Mouse (Mus musculus): ENCODE data around the gene Nrxn1.

Gene Nrxn1

DNA sequence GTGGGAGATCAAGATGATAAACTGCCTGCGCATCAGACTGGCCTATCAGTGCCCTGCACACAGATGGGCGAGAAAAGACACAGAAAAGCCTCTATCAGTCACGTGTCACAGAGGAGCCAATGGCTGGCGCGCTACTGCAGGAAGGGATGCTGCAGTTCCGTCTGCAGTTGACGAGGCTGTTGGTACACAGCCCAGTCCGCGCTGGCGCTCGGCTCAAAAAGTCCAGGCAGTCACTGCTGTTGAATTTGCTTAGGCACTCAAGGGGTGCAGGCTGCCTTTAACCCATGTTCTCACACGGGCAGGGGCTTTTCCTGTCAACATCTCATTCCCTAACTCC is 1004.6 kb downstream of the Nrxn1 start:
- DNase-seq (ENCODE audit: low spot score in 2 of 2) = peak; percentile 78 to 82

DNA sequence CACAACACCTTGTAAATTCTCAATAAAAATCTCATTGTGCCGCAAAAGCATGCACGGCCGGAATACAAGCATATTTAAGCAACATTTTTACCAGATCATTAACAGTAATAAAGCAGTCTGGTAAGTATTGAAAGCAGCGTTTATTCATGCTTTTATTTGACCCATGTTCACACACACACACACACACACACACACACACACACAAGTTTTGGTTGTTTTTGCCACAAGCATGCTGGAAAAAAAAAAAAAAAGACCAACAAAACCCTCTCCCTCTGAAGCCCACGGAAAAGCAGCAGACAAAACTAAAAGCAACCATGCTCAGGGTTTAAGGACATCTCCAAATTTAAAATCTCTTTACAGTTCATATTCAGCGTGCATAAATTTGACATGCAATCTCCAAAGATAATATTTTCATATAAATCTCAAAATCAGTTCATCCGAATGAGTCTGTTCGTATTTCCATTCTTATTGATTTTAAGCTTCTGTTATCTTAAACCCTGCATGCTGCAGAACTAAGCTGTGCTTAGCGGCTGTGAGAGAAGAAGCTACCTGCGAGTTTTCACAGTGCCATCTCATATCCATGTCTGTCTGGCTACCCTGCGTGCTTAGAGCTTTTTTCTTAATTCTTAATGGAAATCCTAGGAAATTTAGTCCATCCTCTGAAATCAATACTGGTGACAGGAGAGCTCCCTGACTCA is 1005.1 kb downstream of the Nrxn1 start:
- DNase-seq (ENCODE audit: low spot score in 2 of 2) = no peak

DNA sequence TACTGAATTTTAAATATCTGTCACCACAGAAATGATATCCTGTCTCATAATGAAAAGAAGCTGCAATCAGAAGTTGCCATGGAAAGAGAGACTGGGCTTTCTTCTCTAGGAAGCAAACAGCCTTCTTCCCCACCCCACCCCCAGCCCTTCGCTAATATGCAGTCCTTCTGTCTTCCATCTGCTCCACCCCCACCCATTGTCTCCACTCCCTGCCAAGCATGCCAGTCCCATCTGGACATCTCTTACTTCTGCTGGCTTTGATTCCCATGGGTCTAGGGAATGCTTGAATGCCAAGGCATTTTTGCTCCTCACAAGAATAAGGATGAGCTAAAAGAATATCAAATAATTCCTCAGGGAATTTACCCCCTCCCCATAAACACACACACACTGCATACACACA is 1006.0 kb downstream of the Nrxn1 start:
- peak in 1 of 2 experiments; percentile 42 for DNase-seq (ENCODE audit: low spot score in 2 of 2)

DNA sequence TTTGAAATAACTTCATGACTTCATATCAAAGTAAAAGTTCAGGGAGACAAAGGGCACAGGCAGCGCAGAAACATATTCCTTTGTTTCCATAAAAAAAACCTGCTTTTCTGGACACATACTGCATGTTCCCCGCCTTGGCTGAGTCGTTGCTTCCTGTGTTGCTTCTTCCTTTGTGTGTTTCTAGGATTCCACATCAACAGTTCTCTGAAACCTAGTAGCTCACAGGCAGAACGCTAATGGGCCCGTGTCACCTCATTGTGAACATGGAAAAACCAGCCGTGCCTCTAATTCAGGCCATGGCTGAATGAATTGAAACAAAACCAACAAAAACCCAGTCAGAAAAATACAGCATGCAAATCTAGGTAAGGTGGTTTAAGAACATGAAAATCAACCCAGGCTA is 1013.9 kb downstream of the Nrxn1 start:
- DNase-seq (ENCODE audit: low spot score in 2 of 2) = no peak

DNA sequence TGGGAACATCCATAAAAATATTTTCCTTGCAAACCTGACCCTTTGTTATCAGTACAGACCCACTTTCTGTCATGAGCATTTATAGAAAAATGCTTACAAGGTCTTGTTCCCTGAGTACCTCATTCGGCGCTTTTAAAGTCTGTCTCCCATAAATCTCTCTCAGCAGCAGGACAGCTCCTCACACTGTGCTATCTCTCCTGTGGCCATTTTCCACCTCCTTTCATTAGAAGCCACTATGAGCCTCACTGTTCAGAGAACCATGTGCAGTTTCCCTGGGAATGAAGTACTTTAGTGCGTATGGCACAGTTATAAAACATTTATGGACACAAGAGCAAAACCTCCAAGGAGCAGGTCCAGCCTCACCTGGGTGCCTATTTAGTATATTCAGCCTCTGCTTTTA is 1014.4 kb downstream of the Nrxn1 start:
- no peak for DNase-seq (ENCODE audit: low spot score in 2 of 2)

DNA sequence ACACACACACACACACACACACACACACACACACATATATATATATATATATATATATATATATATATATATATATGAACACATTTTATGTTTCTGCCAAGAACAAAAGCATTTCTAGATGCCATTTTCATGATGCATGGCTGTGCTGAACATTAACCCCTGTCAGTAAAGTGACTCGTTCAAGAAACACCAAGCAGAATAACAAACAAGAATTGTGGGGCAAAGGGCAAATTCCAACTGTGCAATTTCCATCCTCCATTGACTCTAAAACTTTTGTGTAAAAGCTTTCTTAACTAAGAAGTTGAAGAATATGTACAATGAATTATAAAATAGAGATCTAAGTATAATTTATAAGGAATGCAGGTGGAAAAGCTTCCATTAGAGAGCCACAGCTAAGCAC is 1030.0 kb downstream of the Nrxn1 start:
- no peak for DNase-seq (ENCODE audit: low spot score in 2 of 2)

DNA sequence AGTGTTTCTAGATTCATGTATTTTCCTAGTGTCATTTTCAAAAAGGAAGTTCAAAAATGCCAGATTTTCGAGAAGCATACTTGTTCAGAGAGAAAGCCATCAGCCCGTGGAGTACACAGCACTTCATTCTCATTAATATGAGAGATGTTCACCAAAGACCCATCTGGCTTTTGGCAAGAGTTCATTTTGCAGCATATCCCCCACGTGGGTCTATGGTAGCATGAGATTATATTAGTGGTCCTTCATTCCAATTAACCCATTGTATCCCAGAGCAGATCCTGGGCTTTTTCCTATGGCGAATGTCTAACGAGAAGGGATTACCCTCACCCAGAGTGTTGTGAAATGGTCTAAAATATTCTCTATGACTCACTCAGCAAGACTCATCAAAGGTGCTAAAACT is 1032.0 kb downstream of the Nrxn1 start:
- DNase-seq (ENCODE audit: low spot score in 2 of 2) = no peak

DNA sequence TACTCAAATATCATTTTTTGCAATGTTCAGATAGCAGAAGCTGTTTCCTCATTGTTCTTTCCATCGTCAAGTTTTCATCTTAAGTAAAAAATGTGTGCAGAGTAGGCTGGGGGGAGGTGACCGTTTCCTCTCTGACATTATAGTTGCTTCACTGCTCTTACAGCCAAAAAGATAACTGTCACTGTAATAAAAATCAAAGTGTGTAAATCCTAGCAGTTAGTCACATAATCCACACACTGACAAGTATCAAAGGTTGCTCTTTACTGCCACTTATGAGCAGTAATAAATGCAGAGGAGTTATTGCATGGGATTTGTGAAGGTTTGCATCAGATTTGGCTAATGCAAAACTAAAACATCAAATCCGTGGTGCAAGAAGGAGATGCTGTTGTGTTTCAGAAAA is 1032.7 kb downstream of the Nrxn1 start:
- DNase-seq (ENCODE audit: low spot score in 2 of 2) = no peak

DNA sequence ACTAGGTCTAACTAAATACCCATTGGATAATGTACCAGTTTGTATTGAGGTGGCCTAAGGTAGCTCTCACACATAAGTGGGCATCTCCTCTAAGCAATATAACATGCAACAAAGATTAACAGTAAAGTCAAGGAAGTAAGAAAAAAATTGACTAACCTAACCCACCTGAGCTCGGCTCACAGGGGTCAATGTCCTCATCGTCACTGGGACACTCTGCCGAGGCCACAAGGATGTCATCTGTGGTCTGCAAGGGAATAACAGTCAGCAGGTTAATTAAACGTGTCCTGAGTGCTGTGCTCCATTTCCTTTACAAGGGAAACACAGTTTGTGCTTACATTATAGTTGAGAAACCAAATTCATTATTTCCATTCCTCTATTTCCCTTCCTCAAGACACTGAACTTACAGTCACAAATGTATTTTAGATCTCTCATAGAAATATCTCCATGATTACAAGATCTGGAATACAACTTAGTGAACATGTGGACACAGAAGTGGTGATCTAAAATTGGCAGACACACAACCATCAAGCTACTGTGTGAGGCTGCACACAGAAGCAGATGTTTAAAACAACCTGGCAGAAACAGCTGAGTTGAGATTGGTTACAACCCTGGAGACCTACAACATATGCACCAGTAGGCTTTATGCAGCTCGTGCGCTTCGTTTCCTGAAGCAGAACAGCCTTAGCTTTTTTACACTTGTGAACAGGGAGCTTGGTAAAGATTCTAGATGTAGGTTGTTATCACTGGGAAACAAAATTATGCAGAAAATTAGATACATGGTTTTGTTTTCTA is 1033.4 kb downstream of the Nrxn1 start:
- DNase-seq (ENCODE audit: low spot score in 2 of 2) = no peak

DNA sequence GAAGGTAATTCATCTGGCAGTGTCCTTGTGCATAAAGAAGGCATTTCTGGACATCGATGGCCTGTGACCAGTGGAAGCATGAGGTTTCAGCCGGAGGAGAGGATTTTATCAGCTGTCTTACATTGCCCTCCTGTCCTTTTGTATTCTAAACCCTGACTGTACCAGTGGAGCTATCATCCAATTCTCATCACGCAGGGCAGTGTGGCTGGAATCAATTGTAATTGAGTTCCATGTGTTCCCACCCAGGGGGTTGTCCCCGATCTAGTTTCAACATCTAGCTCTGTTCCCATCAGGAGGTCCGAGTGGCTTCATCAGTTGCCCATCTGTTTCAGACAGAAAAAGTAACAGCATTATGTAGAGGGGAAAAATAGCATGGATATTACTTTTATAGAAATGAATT is 1038.6 kb downstream of the Nrxn1 start:
- DNase-seq (ENCODE audit: low spot score in 2 of 2) = no peak

DNA sequence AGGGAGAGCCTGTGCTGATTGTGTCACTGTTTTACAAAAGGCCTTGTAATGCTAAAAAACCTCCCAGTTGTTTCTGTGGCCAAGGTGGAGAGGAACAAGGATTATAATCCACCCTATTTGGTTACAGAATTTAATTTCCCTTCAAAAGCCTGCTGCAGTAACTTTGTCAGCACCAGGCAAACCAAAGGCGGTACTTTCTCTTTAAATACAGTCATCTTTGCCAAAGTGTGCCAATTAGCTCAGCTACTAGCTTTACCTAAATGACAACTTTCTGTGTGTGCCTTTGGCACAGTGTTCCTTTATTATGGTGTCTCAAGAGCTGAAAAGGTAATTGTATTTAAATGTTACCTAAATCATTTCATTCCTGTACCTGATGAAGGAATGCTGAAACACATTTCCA is 1053.6 kb downstream of the Nrxn1 start:
- no peak for DNase-seq (ENCODE audit: low spot score in 2 of 2)

DNA sequence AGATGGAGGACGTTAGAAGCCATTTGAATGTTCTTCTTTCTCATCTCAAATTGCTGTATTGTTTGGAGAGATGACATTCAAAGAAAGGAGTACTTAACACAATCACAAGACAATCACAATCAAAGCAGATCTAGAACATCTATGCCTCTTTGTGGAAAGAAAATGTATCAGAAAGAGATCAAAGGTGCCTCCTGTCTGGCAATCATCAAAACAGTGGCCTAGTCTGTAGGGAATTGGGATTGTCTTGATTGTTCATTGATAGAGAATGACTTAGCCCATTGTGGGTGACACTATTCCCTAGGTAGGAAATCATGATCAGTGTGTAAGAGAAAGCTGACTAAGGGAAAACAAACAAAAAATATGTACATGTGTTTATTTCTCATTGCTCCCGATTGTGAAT is 1060.5 kb downstream of the Nrxn1 start:
- DNase-seq (ENCODE audit: low spot score in 2 of 2) = no peak

DNA sequence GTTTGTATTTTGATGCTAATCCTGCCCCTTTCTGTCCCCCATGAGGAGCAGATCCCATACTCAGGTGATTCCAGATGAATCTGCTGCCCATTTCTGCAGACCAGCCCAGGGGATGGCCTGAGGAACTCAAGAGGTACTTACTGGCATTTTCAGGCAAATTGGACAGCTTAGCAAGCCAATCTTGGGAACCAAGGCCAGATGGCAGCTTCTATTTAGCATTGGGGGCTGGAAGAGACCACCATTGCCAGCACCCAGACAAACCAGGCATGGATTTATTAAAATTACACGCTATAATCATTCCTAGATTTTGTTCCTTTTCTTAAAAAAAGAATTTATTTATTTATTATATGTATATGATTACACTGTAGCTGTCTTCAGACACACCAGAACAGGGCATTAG is 1076.2 kb downstream of the Nrxn1 start:
- DNase-seq (ENCODE audit: low spot score in 2 of 2) = no peak

DNA sequence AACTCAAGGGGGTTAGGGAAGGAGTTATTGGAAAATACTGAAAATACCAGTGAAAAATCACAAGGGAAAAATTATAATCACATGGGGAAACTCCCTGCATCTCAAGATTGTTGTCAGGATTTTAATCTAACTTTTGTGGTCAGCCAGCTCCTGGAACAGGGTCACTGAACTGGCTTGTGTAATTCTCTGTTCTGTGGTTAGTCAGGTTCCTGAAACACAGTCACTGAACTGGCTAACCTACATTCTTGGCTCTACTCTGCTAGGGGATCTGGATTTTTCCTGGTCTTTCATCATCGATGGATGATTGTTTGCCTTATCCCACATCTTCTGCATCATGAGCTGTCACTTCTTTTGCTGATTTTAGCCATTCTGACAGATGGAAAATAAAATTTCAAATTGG is 1081.1 kb downstream of the Nrxn1 start:
- DNase-seq (ENCODE audit: low spot score in 2 of 2) = no peak

DNA sequence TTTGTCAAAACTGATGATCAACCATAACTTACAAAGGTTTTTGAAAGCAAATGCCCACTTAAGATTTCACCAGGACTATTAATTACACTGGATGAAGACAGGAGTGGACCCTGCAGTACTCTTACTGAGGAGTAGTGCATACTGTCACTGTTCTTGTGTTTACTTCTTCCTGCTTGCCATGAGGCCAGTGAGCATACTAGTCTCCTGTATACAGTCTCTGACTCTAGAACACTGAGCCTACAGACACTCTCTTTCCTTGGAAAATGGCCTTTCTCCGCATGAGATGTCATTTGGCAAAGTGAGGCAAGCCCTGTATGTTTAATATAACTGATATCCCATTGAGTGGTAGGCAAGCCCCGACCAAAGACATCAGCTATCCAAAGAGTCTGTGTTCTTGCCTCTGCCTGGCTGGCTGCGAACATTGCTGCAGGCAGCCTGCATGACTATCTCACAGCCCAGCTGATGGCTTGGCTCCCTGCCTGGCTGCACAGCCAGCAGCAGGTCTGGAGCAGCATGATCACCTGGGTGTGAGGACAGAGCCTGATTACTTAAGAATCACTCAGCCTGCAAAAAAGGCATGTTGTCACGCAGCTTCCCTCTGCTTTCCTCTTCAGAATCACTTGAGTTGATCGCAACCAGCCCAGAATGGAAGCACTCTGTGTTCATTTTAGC is 1085.3 kb downstream of the Nrxn1 start:
- no peak for DNase-seq (ENCODE audit: low spot score in 2 of 2)

DNA sequence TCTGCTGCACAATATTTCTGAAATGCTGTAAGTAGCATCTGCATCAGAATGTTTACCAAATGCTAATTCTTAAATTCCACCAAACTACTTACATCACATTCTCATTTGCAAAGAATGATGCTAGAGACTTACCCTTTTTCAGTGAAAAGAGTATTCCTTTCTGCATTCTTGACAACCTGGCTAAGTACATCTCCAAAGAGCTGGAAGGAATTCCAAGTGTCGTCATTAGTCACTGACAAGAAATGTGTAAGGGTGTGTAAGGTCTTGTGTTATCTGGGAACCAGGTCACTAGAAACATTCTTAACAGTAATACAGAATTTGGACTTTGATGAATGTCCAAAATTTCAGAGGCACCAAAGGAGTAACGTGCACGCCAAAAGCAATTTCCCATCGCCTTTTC is 1102.2 kb downstream of the Nrxn1 start:
- no peak for DNase-seq (ENCODE audit: low spot score in 2 of 2)

Data from frontal cortex, postnatal 25 days (tissue).